Mouse (Mus musculus): Measurements from ENCODE around the gene Alg11. TPM values are rescaled to one million over a fixed set of nuclear protein-coding genes. Genes with fewer than 3 reads are reported as not detected.

Alg11 gene
- polyA plus RNA-seq, 1 experiment, result 33.8 TPM

DNA sequence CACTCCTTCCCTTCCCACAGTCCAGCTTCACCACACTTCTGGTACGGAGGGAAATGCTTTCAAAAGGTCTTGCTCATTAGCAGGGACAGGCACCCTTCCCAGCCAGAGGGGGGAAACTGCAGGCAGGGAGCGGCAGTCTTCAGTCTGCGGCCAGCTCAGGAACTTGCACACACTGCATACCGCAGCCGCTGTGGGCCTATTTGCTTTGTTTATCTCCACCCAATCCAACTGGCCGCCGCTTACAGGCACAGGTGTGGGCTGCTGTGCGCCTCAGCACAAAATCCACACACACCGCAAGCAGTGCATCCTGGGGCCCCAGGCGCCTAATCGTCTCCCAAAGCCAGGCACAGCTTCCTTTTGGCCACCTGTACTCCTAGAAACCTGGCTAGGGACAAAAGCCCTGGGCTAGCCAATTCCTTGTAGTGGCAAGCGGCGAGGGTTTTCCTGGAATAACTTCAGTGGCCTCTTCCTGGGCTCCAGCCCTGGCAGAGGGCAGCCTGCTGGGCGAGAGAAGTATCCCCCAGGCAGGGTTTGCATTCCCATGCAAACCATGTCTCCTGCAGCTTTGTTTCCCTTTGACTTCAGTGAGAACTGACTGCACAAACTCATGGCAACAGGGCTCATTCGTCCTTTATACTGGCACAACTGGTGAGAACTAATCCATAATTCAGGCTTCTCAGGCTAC is 20.9 kb upstream of the Alg11 start:
- TF ChIP-seq POLR2A (IDR thresholded peaks at IDR 0.05; ENCODE audit: low read depth, low read length) (no peak), CTCF (IDR thresholded peaks at IDR 0.05; ENCODE audit: borderline replicate concordance, insufficient read depth, low read length) (no peak)

GRCm38 (mm10) chr8:22040153-22040509 is 20.4 kb upstream of the Alg11 start:
- Histone ChIP-seq H3K4me1 (ENCODE audit: control insufficient read depth, insufficient read depth, low read length) (no peaks in the 10 kb centered on the region), H3K27ac (ENCODE audit: insufficient read depth, low read length) (no peak overlapping the region), H3K4me3 (ENCODE audit: insufficient read depth, low read length) (no peak overlapping the region)
- TF ChIP-seq POLR2A (IDR thresholded peaks at IDR 0.05; ENCODE audit: low read depth, low read length), result no peak
- TF ChIP-seq CTCF (IDR thresholded peaks at IDR 0.05; ENCODE audit: borderline replicate concordance, insufficient read depth, low read length), result no peak

More for the DNA sequence above, 20.9 kb upstream of the Alg11 start:
- Histone ChIP-seq H3K4me1 (ENCODE audit: control insufficient read depth, insufficient read depth, low read length) (no peaks in the 10 kb centered on the region), H3K4me3 (ENCODE audit: insufficient read depth, low read length) (no peak overlapping the region), H3K27ac (ENCODE audit: insufficient read depth, low read length) (no peak overlapping the region)

- no peak overlapping the region for H3K27ac ChIP-seq (ENCODE audit: insufficient read depth, low read length)
- TF ChIP-seq POLR2A (IDR thresholded peaks at IDR 0.05; ENCODE audit: low read depth, low read length), result no peak
- H3K4me1 ChIP-seq (ENCODE audit: control insufficient read depth, insufficient read depth, low read length), result no peaks in the 10 kb centered on the region
- H3K4me3 ChIP-seq (ENCODE audit: insufficient read depth, low read length), result no peak overlapping the region
Measured at GRCm38 (mm10) chr8:22042515-22042914, 18.0 kb upstream of the Alg11 start.

GRCm38 (mm10) chr8:22043706-22044105 is 16.8 kb upstream of the Alg11 start:
- Histone ChIP-seq H3K4me1 (ENCODE audit: control insufficient read depth, insufficient read depth, low read length) (no peaks in the 10 kb centered on the region), H3K4me3 (ENCODE audit: insufficient read depth, low read length) (no peak overlapping the region), H3K27ac (ENCODE audit: insufficient read depth, low read length) (no peak overlapping the region)
- TF ChIP-seq CTCF (IDR thresholded peaks at IDR 0.05; ENCODE audit: borderline replicate concordance, insufficient read depth, low read length) (no peak), POLR2A (IDR thresholded peaks at IDR 0.05; ENCODE audit: low read depth, low read length) (no peak)

DNA sequence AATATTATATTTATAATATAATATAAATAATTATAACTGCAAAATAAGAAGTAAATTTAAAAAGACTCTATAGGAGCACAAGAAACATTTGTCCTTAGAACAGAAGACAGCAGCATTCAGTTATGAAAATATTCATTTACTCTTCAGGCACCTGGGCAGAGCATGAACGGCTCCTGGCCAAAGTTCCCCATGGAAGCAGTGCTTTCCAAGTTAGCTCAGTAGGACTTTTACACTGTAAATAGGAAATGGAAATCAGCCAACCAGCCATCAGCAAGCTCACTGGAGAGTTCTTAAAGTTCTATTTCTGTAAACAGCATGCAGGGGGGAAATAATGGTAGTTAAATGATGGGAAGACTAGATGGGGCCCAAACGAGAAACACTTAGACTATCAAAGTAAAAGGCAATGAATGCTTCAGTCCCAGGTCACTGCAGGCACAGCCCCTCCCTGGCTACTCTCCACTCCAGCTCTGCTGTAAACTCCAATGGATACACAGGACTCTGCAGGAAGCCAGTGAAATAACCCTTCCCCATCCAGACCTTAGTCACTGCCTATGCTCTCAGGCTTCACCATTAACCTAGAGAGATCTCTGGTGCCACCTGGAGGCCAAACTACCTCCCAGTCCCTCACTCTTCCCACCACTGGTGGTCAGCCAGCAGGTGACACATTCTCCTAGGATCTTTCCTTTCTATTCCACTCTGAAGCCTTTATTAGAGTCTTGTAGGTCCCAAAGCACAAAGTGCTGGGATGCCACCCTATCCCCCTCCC is 12.6 kb upstream of the Alg11 start:
- Histone ChIP-seq H3K4me1 (ENCODE audit: control insufficient read depth, insufficient read depth, low read length) (no peaks in the 10 kb centered on the region), H3K27ac (ENCODE audit: insufficient read depth, low read length) (no peak overlapping the region), H3K4me3 (ENCODE audit: insufficient read depth, low read length) (no peak overlapping the region)
- no peak for TF ChIP-seq POLR2A (IDR thresholded peaks at IDR 0.05; ENCODE audit: low read depth, low read length)
- TF ChIP-seq CTCF (IDR thresholded peaks at IDR 0.05; ENCODE audit: borderline replicate concordance, insufficient read depth, low read length), result peak; percentile 37; the same call in 1 of the 2 replicates

DNA sequence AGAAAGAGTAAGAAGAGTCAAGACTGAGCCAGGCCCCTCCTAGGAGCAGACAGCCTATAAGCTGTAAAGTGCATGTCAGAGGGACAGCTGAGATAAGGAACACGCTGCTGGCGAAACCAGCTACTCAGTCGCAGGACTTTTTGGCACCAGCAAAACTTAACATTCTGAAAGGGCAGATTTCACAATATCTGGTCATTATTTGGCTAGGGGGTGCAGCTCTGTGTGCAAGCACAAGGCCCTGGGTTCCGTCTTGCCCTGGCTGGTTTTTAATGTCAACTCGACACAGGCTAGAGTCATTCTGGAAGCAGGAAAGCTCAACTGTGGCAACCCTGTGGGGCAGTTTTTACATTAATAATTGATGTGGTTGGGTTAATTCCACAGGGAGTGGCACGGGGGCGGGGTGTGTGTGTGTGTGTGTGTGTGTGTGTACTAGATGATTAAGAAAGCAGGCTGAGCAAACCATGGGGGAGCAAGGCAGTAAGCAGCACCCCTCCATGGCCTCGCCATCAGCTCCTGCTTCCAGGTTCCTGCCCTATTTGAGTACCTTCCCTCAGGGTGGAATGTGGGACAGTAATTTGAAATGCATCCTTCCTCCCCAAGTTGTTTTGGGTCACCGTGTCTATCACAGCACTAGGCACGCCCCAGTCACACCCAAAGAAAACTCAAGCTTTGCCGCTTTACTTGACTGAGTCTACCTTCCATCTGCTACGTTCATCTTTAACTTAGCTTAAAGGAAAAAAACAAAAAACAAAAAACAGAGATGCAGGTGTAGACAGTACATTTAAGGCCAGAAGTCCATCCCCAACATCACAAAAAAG is 5.6 kb upstream of the Alg11 start:
- TF ChIP-seq POLR2A (IDR thresholded peaks at IDR 0.05; ENCODE audit: low read depth, low read length), result no peak
- no peak for TF ChIP-seq CTCF (IDR thresholded peaks at IDR 0.05; ENCODE audit: borderline replicate concordance, insufficient read depth, low read length)
- H3K4me1 ChIP-seq (ENCODE audit: control insufficient read depth, insufficient read depth, low read length), result no peaks in the 10 kb centered on the region
- no peak overlapping the region for H3K4me3 ChIP-seq (ENCODE audit: insufficient read depth, low read length)
- no peak overlapping the region for H3K27ac ChIP-seq (ENCODE audit: insufficient read depth, low read length)

- TF ChIP-seq CTCF (IDR thresholded peaks at IDR 0.05; ENCODE audit: borderline replicate concordance, insufficient read depth, low read length), result no peak
- no peak for TF ChIP-seq POLR2A (IDR thresholded peaks at IDR 0.05; ENCODE audit: low read depth, low read length)
- H3K4me1 ChIP-seq (ENCODE audit: control insufficient read depth, insufficient read depth, low read length), result no peaks in the 10 kb centered on the region
Measured at GRCm38 (mm10) chr8:22055492-22055877, 5.0 kb upstream of the Alg11 start.

GRCm38 (mm10) chr8:22056850-22057249 is 3.7 kb upstream of the Alg11 start:
- TF ChIP-seq CTCF (IDR thresholded peaks at IDR 0.05; ENCODE audit: borderline replicate concordance, insufficient read depth, low read length) (no peak), POLR2A (IDR thresholded peaks at IDR 0.05; ENCODE audit: low read depth, low read length) (no peak)
- H3K4me3 ChIP-seq (ENCODE audit: insufficient read depth, low read length), result no peak overlapping the region
- no peaks in the 10 kb centered on the region for H3K4me1 ChIP-seq (ENCODE audit: control insufficient read depth, insufficient read depth, low read length)
- no peak overlapping the region for H3K27ac ChIP-seq (ENCODE audit: insufficient read depth, low read length)

More at GRCm38 (mm10) chr8:22055492-22055877, 5.0 kb upstream of the Alg11 start:
- Histone ChIP-seq H3K27ac (ENCODE audit: insufficient read depth, low read length) (no peak overlapping the region), H3K4me3 (ENCODE audit: insufficient read depth, low read length) (no peak overlapping the region)

DNA sequence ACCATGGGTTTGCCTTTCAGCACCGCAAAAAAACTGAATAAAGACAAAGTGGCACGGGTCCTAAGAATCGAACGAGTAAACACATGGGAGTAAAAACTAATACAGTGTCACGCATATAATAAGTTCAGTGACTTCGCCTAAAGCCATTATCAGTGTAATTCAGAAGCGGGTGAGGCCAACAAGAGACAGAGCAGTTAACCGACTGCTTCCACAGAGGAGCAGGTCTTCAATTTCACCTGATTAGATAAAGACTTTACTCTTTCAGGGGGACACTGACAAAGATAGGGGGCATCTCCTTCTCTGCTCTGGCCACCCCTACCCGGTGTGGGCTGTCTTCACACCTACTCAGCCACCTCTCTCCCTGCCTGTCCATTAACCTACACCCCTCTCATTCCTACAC is 2.2 kb upstream of the Alg11 start:
- TF ChIP-seq POLR2A (IDR thresholded peaks at IDR 0.05; ENCODE audit: low read depth, low read length), result no peak
- TF ChIP-seq CTCF (IDR thresholded peaks at IDR 0.05; ENCODE audit: borderline replicate concordance, insufficient read depth, low read length), result no peak
- H3K4me3 ChIP-seq (ENCODE audit: insufficient read depth, low read length), result no peak overlapping the region
- H3K4me1 ChIP-seq (ENCODE audit: control insufficient read depth, insufficient read depth, low read length), result no peaks in the 10 kb centered on the region
- H3K27ac ChIP-seq (ENCODE audit: insufficient read depth, low read length), result no peak overlapping the region

Measured in embryonic fibroblast, embryonic 13.5 days (primary cell).